Mouse (Mus musculus): ENCODE results near the gene Katnal1. TPM values are rescaled to one million over a fixed set of nuclear protein-coding genes. Genes with fewer than 3 reads are reported as not detected.
A peak's percentile ranks its signal among the peaks of the same experiment; 100 is the strongest.

Katnal1 gene
- total RNA-seq, 2 experiments from 2014 or later, result 62.3 to 66.3 TPM

GRCm38 (mm10) chr5:148965089-148965591, 36.0 kb upstream of the Katnal1 start:
- Histone ChIP-seq H3K27ac (peak overlapping the region; percentile 92), H3K4me3 (peak overlapping the region; percentile 5; the same call in 1 of the 2 replicates)
- DNase-seq (ENCODE audit: low spot score in 2 of 2), result no peak
- TF ChIP-seq CTCF (conservative IDR thresholded peaks at IDR 0.05), result no peak

- no peak for TF ChIP-seq CTCF (conservative IDR thresholded peaks at IDR 0.05)
- Histone ChIP-seq H3K27ac (peak overlapping the region; percentile 92), H3K4me3 (no peak overlapping the region)
These were observed 35.1 kb upstream of the Katnal1 start for GRCm38 (mm10) chr5:148964251-148964650.

GRCm38 (mm10) chr5:148960211-148960610, 31.1 kb upstream of the Katnal1 start:
- no peak for DNase-seq (ENCODE audit: low spot score in 2 of 2)
- Histone ChIP-seq H3K27ac (peak overlapping the region; percentile 85), H3K4me3 (peak overlapping the region; percentile 58; the same call in 1 of the 2 replicates)
- TF ChIP-seq CTCF (conservative IDR thresholded peaks at IDR 0.05), result no peak

More at GRCm38 (mm10) chr5:148964251-148964650, 35.1 kb upstream of the Katnal1 start:
- no peak for DNase-seq (ENCODE audit: low spot score in 2 of 2)

GRCm38 (mm10) chr5:148959068-148959990, 30.2 kb upstream of the Katnal1 start:
- H3K27ac ChIP-seq, result peak overlapping the region; percentile 85

GRCm38 (mm10) chr5:148958355-148958754, 29.2 kb upstream of the Katnal1 start:
- peak; percentile 78 for TF ChIP-seq CTCF (conservative IDR thresholded peaks at IDR 0.05)
- DNase-seq (ENCODE audit: low spot score in 2 of 2), result no peak
- Histone ChIP-seq H3K4me3 (no peak overlapping the region), H3K27ac (peak overlapping the region; percentile 85)

More at GRCm38 (mm10) chr5:148959068-148959990, 30.2 kb upstream of the Katnal1 start:
- peak overlapping the region; percentile 58 for H3K4me3 ChIP-seq
- no peak for TF ChIP-seq CTCF (conservative IDR thresholded peaks at IDR 0.05)
- peak; percentile 77 to 82 for DNase-seq (ENCODE audit: low spot score in 2 of 2)

- no peak for TF ChIP-seq CTCF (conservative IDR thresholded peaks at IDR 0.05)
These were observed 27.9 kb upstream of the Katnal1 start for GRCm38 (mm10) chr5:148956898-148957535.

GRCm38 (mm10) chr5:148956091-148956490, 27.0 kb upstream of the Katnal1 start:
- H3K4me3 ChIP-seq, result no peak overlapping the region
- DNase-seq (ENCODE audit: low spot score in 2 of 2), result no peak
- no peak overlapping the region for H3K27ac ChIP-seq
- no peak for TF ChIP-seq CTCF (conservative IDR thresholded peaks at IDR 0.05)

More at GRCm38 (mm10) chr5:148956898-148957535, 27.9 kb upstream of the Katnal1 start:
- DNase-seq (ENCODE audit: low spot score in 2 of 2), result no peak
- no peak overlapping the region for H3K4me3 ChIP-seq
- H3K27ac ChIP-seq, result no peak overlapping the region

- no peak for TF ChIP-seq CTCF (conservative IDR thresholded peaks at IDR 0.05)
- DNase-seq (ENCODE audit: low spot score in 2 of 2), result no peak
- Histone ChIP-seq H3K27ac (no peak overlapping the region), H3K4me3 (no peak overlapping the region)
These were observed 26.5 kb upstream of the Katnal1 start for GRCm38 (mm10) chr5:148955575-148955974.

GRCm38 (mm10) chr5:148954314-148955060, 25.4 kb upstream of the Katnal1 start:
- H3K4me3 ChIP-seq, result no peak overlapping the region
- H3K27ac ChIP-seq, result no peak overlapping the region
- TF ChIP-seq CTCF (conservative IDR thresholded peaks at IDR 0.05), result no peak
- no peak for DNase-seq (ENCODE audit: low spot score in 2 of 2)

- no peak overlapping the region for H3K4me3 ChIP-seq
- no peak for TF ChIP-seq CTCF (conservative IDR thresholded peaks at IDR 0.05)
- DNase-seq (ENCODE audit: low spot score in 2 of 2), result no peak
- no peak overlapping the region for H3K27ac ChIP-seq
These were observed 24.0 kb upstream of the Katnal1 start for GRCm38 (mm10) chr5:148953098-148953497.

- TF ChIP-seq CTCF (conservative IDR thresholded peaks at IDR 0.05), result peak; percentile 70
- DNase-seq (ENCODE audit: low spot score in 2 of 2), result peak in 1 of 2 experiments; percentile 43
- Histone ChIP-seq H3K4me3 (no peak overlapping the region), H3K27ac (no peak overlapping the region)
These were observed 23.3 kb upstream of the Katnal1 start for GRCm38 (mm10) chr5:148952419-148952818.

- Histone ChIP-seq H3K27ac (no peak overlapping the region), H3K4me3 (no peak overlapping the region)
- no peak for DNase-seq (ENCODE audit: low spot score in 2 of 2)
- TF ChIP-seq CTCF (conservative IDR thresholded peaks at IDR 0.05), result no peak
These were observed 22.2 kb upstream of the Katnal1 start for GRCm38 (mm10) chr5:148951360-148951759.
